Mouse (Mus musculus): ENCODE measurements at regions not wholly inside any gene's neighbourhood (a gene's known extent, or its start where the extent isn't known, plus 50 kb on each side); places are given as distances from the start of the nearest gene placed in this dataset.

DNA sequence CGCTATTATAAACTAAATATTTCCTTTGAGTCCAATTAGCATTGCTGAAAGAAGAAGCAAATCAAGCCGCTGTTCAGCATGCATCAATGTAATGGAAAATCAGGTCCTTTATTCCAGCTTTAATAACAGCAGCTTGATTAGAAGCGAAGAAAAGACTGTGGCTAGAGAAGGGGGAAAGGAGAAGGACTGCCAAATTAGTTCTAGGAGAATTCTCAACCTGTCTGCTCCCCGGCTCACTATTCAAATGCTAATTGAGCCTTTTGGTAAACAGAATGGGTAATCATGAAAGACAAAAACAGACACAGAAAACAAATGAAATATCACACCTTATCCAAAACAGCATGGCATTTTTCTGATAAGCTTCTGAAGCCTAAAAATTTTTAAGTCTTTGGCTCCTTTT, 1098.5 kb downstream of the Mat2b start:
- TF ChIP-seq POLR2A (IDR thresholded peaks at IDR 0.05; ENCODE audit: borderline replicate concordance, extremely low read depth, low read depth, low read length): no peak
- no peak for TF ChIP-seq CTCF (IDR thresholded peaks at IDR 0.05; ENCODE audit: insufficient read depth, low read length)
